Mouse (Mus musculus): ENCODE data around the gene Tenm3.

The Tenm3 gene

DNA sequence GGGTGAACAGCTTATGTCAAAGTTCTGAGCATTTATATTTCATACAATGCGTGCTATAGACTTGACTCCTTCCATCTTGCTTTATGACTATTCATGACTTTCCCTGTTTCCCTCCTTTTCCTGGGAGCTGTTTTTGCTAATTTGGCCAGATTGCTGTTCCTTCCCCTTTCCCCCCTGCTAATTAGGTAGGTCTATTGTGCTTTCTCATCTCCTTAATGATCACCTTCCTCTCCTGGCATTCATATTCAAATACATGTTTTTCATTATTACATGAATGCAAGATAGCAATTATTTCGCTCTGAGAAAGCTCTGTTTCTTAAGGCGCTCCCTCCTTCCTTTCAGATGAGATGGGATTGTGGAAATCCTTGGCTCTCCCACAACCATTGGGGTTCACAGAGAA is 178.6 kb downstream of the Tenm3 start:
- DNase-seq (ENCODE audit: low spot score in 2 of 2), result no peak

DNA sequence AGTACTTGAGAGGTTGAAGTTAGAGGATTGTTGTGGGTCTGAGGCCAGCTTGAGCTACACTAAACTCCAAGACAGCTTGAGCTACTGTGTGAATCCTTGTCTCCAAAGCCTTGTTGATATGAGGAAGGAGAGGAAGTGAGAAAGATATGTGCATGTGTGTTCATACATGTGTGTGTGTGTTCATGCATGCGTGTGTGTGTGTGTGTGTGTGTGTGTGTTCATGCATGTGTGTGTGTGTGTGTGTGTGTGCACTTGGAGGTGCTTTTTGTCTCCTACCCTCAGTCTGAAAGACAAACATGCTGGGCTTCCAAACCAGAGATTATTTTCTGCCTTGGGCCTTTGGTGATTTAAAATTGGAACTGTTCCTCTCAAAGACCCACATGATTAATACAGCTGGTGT is 184.5 kb downstream of the Tenm3 start:
- DNase-seq (ENCODE audit: low spot score in 2 of 2), result no peak

DNA sequence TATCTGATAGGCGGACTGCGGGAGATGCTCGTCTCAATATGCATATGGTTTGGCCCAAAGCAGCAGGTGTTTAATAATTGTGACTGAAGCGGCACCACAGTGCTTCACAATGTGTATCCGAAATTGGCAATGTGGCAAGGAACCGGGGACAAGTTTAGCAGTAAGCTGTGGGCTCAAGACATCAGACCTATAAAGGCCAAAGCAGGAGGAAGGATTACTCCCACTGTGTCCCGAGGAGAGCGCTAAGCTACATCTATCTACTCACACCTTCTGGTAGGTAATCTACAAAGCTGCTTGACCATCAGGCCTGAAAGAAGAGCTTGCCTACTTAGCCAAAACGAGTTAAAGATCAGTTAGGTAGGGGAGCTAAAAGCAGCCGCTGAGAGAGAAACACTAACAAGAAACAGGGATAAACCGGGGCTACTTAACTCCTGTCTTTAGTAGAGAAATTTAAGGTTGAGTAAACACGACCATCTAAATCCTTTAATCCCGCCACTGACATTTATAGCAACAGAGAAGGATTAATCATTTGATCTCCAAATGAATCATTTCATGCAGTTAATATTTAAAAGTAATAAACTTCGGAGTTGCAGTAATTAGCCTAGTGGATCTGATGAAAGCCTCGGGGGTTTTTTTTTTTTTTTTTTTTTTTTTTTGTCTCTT is 188.2 kb downstream of the Tenm3 start:
- no peak for DNase-seq (ENCODE audit: low spot score in 2 of 2)

DNA sequence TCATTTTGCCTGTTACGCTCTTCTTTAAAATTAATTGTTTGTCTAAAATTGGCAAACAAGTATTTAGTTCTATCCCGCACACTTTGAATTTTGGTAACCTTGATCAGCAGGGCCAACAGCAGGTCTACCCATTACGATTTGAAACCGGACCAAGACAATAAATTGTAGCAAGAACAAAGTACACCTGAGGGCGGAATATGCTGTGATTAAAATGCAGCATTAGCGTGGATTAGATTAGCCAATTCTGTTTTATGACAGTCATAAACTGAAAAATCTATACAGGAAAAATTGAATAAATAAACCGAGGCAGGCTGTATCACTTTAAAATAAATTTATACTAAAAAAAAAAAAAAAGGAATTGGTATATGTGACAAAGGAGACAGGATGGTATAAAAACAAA is 193.9 kb downstream of the Tenm3 start:
- DNase-seq (ENCODE audit: low spot score in 2 of 2), result no peak

DNA sequence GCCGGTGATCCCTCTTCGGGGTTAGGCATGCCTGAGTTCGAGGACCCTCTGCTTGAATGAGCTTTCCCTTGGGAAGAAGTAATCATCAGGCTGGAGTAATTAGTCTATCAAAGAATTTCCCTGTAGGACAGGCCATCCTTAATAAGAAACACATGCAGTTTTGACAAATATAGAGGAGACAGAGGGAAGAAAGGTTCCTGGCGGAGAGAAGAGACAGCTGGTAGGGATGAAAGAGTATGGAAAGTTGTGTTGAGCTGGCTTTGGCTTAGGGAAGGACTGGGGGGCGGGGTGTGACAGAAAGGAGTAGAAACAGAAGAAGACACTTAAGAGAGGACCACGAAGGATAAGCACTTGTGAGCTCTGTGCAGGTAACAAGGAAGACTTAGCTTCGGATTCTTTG is 194.3 kb downstream of the Tenm3 start:
- no peak for DNase-seq (ENCODE audit: low spot score in 2 of 2)

DNA sequence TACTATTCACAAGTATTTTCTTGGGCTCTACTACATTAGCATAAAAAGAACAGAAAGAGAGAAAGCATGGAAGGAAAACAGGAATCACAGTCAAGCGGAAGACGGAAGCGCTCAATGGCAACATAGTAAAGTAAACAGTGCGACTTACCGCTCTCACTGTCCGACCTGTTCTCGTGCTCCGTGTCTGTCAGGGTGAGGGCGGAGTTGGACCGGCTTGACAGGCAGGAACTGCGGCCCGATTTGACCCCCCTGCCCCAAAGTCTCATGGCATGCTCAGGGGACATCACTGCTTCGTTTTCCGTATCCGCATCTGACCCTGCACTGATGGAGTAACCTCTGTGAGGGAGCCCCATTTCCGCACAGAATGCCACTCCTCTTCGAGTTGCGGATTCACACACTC is 197.6 kb downstream of the Tenm3 start:
- no peak for DNase-seq (ENCODE audit: low spot score in 2 of 2)

DNA sequence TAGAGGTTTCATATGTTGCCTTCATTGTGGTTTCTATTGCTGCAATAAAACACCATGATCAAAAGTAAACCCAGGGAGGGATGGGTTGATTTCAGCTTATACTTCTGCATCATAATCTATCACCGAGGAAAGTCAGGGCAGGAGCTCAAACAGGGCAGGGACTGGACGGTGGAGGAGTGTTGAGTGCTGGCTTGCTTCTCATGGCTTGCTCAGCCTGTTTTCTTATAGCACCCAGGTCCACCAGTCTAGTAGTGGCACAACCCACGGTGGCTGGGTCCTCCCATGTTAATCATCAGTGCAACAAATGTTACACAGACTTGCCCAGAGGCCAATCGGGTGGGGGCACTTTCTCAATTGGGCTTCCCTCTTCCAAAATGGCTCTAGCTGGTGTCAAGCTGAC is 205.6 kb downstream of the Tenm3 start:
- DNase-seq (ENCODE audit: low spot score in 2 of 2), result no peak

DNA sequence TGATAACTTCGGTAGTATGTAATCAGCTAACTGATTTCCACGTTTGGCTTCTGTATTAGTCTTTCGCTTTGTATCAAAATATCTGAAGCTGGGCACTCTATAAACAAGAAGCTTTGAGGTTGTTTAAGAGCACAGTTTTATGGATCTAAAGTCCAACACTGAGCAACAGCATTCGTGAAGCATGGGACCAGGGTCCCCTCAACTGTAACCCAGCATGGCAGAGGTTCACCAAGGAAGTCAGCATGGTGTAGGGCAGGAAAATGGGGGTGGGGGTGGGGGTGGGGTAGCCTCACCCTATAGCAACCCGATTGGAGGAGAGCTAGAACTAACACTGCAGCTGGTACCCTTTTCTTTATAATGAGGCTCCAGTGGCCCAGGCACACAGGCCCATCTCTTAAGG is 206.8 kb downstream of the Tenm3 start:
- DNase-seq (ENCODE audit: low spot score in 2 of 2), result no peak

DNA sequence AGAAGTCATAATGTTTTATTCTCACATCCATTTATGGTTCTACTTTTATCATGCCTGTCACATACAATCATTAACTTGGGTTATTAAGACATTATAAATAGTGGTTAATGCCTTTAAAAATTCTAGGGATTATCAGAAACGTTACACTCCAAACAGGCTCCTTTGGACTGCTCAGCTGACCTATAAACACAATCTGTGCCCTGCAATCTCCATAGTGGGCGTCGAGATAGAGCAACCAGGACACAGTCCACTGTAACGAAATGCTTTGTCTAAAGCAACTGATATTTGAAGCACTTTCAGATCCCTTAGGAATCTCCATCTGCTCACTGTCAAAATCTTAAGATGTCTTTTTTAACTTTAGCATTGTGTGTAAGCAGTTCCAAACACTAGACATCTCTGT is 207.9 kb downstream of the Tenm3 start:
- no peak for DNase-seq (ENCODE audit: low spot score in 2 of 2)

DNA sequence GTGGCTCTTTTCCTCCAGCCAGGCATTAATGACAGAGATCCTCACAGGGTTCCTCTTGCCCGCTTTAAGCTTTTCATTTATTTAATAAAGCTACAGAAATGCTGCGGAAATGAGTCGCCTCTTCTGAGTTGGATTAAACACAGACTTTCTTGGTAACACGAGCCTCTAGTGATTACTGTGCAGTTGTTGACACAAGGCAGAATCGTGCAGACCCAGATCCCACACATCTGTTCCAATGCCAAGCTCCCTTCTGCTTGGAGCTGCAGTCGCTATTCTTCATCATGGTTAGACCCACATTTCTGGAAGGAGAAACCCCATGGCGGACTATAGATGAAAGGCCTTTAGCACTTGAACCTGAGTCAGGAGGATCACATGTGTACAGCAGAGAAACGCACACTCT is 210.3 kb downstream of the Tenm3 start:
- no peak for DNase-seq (ENCODE audit: low spot score in 2 of 2)

DNA sequence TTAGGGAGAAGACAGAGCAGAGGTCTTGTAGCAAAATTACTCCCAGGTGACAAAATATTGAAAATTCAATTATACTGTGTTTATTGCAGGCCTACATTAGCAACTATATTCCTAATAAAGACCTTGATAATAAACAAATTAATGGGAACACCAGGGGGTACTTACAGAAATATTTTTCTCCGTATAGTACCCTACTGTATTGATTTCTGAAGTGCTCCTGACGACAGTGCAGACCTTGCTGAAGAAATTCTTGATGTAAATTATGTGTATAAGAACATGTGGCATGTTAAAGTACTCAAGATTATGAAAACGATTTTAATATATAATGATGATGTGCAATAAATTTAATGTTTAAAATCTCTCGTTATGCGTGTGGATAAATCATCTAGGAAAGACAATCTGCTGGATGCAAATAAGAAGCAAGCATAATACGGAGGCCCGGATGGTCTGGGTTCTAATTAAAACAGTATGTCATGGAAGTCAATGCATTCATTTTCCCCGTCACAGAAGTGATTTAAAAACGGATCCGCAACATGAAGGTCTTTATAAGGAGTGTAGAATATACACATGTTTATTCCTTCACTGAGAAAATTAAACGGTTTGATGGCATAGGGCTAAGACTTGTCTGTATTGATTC is 221.1 kb downstream of the Tenm3 start:
- no peak for DNase-seq (ENCODE audit: low spot score in 2 of 2)

DNA sequence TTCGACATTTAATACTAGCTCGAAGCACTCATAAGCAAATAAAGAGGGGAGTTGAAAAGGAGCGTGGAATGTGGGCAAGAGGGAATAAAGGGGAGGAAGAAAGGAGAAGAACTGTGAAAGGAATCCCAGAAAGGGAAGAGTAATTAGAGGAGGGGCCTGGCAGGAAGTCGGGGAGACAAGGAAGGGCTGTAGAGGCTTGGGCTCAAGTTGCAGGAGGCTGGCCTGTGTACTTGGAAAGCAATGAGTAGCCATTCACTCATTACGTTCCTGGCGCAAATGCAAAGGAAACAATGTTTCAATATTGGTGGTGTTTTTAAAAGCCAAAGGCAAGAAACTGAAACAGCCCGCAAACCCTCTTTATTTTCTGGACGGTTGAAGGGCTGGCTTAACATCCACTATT is 228.7 kb downstream of the Tenm3 start:
- DNase-seq (ENCODE audit: low spot score in 2 of 2), result peak; percentile 36 to 40

DNA sequence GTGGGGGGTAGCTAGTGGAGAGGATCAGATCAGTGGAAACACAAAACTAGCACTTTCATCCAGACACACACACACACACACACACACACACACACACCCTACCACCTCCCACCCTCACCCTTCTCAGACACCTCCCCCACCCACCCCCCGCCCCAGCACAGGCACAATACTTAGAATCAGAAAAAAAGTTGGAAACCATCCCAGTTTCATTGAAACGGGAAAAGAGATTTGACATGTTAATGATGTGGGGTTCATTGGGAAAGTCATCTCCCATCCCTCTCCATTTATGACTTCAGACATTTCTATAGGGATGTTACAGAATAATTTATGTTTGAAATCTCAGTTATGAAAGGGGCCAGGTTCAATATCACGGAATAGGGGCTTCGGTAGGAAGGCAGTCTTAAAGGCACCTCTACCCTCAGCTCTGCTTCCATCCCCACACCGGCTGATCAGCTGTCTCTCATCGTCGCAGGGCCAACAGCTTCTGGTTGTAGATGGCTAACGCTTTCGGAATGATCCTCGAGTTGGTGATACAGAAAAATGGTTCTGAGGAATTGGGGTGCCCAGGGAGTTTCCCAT is 231.7 kb downstream of the Tenm3 start:
- no peak for DNase-seq (ENCODE audit: low spot score in 2 of 2)

DNA sequence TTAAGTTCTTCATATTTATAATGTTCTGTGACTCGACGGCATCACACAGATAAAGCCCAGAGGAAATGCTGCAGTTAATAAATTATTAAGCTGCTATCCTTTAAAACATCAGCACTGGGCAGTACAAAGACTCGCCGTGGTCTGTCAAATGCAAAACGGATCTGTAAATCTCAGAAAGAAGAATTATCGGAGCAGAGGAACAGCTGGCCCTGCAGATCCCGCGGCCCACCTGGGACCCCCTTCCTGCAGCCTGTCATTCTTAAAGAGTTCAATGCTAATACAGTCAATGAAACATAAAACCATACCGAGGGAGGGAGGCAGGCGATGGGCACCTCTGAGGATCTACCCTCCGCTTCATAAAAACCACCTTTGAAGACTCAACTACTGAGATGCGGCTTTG is 232.6 kb downstream of the Tenm3 start:
- DNase-seq (ENCODE audit: low spot score in 2 of 2), result no peak

DNA sequence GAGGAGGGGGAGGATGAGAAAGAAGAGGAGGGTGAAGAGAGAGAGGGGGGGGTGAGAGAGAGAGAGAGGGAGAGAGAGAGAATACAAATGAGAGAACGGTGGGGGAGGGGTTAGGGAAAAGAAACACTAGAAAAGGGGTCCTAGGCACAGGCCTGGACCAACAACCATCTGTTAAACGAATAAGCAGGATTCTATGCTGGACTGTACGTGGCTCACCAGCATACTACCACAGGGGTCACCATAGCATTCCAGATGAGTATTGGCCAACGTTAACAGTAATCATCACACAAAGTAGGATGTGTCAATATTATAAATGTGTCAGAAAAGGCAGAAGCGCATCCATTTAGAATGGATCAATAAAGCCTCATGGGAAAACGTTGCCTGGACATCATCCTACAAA is 233.4 kb downstream of the Tenm3 start:
- DNase-seq (ENCODE audit: low spot score in 2 of 2), result no peak

DNA sequence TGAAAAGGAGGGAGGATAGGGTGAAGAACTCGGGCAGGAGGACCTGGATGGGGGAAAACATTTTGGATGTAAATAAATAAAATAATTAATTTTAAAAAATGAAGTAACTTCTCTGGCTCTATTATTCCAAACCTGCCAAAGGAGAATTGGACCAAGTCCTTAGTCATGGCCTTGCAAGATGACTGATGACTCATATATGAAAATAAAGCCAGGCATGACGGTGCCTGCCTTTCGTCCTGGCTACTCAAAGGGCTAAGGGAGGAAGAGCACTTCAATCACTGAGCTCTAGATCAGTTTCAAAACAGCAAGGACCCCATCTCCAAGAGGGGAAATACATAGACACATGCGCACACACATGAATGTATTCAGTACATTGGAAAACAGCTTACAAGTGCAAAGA is 234.1 kb downstream of the Tenm3 start:
- DNase-seq (ENCODE audit: low spot score in 2 of 2), result peak; percentile 9 to 37

DNA sequence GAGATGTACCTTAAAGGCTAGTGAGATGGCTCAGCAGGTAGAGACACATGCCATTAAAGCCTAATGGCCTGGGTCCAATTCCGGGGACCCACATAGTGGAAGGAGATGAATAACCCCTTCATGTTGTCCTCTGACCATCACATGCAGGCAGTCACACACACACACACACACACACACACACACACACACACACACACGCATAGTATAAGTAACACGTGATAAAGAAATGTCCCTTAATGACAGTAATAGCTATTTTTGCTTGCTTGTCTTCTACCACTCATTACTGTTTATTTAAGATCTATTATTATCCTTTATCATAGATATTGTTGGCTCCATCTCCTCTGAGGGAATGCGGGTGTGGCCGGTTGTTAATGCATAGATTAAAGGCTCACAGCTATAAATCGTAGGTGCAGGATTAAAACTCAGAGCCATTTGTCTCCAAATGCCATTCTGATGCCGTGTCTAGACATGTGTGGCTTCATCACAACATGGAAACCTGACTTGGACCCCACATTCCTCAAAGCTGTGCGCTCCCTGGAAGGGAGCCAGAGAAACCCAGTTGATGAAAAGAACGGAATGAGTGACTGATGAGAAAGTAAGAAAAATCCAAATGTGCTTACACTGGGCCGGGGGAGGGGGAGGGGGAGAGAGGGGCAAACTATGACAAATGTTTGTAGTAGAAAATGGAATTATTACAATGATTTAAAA is 239.4 kb downstream of the Tenm3 start:
- DNase-seq (ENCODE audit: low spot score in 2 of 2), result no peak

DNA sequence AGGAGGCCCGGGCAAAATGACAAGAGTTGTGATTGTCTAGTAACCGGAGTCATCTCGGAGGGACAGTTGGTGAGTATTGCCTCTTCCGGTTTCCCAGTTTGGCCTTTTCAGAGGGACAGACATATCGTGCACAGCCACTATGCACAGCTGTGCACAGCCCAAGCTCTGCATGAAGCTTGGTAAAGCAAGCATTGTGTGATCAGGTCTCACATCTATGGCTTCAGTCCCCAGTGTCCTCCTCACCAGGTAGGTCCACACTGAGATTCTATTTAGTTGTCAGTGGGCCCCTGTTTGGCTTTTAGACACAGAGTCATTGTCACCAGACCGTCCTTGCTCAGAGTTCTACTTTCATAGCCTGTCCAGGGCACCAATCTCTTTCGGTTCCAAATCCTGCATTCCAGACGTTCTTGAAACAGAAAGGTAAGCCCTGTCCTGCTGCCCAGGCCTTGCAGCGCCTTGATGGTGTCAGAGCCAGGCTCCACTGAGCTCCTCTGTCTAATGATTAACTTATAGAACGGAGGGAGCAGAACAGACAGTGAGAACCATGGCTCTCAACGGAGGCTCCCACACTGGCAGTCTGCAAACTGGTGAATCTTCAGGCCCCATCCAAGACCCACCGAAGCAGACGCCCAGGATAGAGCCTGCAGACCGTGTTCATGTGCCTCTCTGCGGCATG is 240.4 kb downstream of the Tenm3 start:
- DNase-seq (ENCODE audit: low spot score in 2 of 2), result no peak

DNA sequence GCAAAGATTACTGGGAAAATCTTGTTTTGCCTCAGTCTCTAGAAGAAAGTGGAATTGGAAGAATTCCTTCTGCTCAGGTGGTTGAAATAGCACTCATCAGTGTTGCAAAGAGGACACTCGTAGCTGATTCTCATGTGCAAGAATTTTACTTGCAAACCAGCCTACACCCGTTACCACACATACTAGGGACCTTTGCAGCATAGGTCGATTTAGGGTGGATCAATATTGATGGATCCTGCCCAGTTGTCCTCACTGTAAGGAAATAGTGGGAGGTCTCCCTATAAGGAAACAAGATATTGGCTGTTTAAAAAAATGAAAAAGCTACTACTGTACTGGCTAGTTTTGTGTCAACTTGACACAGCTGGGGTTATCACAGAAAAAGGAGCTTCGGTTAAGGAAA is 242.1 kb downstream of the Tenm3 start:
- DNase-seq (ENCODE audit: low spot score in 2 of 2), result no peak

DNA sequence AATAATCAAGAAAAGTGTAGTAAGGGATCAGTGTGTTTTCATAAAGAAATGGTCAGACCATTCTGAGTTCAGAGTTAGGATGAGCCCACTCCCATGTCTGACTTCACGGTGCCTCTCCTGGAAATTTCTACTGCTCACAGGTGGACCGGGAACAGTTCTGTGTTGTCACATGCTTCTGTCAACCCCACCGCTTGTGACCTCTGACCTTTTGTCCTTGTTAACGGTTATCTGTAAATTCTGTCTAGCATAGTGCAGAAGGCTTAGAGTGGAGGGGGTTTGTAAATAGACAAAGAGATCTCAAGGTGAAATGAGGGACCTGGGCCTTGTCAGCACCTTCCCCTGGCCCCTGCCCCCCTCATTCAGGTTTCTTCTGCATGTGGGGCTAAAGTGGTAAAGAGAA is 244.7 kb downstream of the Tenm3 start:
- DNase-seq (ENCODE audit: low spot score in 2 of 2), result no peak

DNA sequence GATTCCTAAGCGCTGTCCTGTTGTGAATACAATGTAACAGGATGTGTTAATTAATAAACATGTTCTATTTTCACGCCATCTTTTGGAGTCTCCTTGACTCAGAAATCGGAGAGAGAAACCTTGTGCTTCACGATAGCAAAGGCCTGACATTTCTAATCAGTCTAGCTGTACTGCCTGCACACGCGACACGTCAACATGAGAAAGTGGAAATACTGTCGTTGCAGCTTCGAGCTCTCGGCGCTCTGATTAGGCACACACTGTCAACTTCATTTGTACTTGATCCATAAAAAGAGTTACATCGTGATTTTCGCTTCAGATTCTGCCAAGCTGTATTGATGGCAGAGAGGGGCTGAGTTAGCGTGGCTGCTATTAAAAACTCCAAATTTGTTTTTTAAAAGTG is 247.4 kb downstream of the Tenm3 start:
- DNase-seq (ENCODE audit: low spot score in 2 of 2), result no peak

DNA sequence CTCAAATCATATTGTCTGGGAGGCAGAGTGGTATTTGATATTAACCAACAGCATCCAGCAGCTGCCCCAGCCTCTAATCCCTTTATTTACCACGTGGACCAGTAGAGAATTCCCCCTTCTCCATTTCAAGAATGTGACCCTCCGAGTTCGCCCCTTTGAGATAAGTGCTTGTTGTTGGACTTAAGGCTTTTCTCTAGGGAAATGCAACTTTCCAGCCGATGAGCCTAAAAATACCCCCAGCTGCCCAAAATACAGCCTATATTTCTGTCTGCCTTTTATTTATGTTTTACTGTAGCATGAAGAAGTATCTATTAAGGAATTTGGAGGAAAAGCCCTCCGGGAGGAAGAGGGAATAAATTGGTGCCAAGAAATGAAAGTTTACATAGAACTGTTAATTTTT is 251.9 kb downstream of the Tenm3 start:
- DNase-seq (ENCODE audit: low spot score in 2 of 2), result no peak

All from heart, adult 9 months (tissue).